Mouse (Mus musculus) lung, adult 2 months (tissue): ENCODE measurements around the gene Gata2.

Experiments
- CTCF ChIP-seq: fragments of 200-500 bp; IDR thresholded peaks from 2 replicates; pipeline ENCODE4 v1.5.1; 2011; ENCODE audit warnings: mild to moderate bottlenecking, low read length, control low read depth; ENCODE audit not compliant: insufficient read depth
- POLR2A ChIP-seq: fragments of 200-500 bp; IDR thresholded peaks from 2 replicates; pipeline ENCODE4 v1.6.1; 2011; ENCODE audit warnings: low read depth, mild to moderate bottlenecking, control low read depth, low read length, borderline replicate concordance; ENCODE audit errors: extremely low read depth

DNA sequence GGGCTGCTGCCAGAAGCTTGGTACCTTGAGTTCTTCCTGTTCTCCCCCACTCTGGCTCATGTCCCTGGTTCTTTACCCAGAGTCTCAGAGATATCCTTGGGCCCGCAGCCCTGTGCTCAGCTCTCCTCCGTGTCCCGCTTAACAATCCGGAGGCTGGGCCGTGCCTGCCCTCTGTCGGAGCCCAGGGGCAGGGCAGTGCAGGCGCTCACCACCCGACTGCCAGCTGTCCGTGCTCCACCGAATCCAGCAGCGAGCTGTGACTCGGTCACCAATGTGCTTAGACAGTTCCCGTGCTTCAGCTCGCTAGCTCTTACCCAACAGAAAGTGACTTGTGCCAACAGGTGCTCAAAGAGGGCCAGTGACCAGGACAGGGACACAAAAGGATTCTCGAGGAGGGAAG lies 48.9 kb downstream of the Gata2 start:
- peak; percentile 57 for TF ChIP-seq CTCF
- no peak for TF ChIP-seq POLR2A
